Mouse (Mus musculus): ENCODE measurements around the gene Cwc22.

Gene Cwc22

GRCm38 (mm10) chr2:77970556-77970955 lies 24.4 kb upstream of the Cwc22 start:
- no peak for DNase-seq (ENCODE audit: extremely low read depth, low read depth, low spot score)

GRCm38 (mm10) chr2:77969956-77970355 lies 23.8 kb upstream of the Cwc22 start:
- DNase-seq (ENCODE audit: extremely low read depth, low read depth, low spot score) = no peak

GRCm38 (mm10) chr2:77962450-77963193 lies 16.4 kb upstream of the Cwc22 start:
- no peak for DNase-seq (ENCODE audit: extremely low read depth, low read depth, low spot score)

GRCm38 (mm10) chr2:77961256-77961655 lies 15.1 kb upstream of the Cwc22 start:
- no peak for DNase-seq (ENCODE audit: extremely low read depth, low read depth, low spot score)

- DNase-seq (ENCODE audit: extremely low read depth, low read depth, low spot score) = no peak
These were observed 14.5 kb upstream of the Cwc22 start for GRCm38 (mm10) chr2:77960711-77961110.

GRCm38 (mm10) chr2:77959341-77959740 lies 13.2 kb upstream of the Cwc22 start:
- DNase-seq (ENCODE audit: extremely low read depth, low read depth, low spot score) = no peak

GRCm38 (mm10) chr2:77951415-77951913 lies 5.3 kb upstream of the Cwc22 start:
- DNase-seq (ENCODE audit: extremely low read depth, low read depth, low spot score) = no peak

- no peak for DNase-seq (ENCODE audit: extremely low read depth, low read depth, low spot score)
These were observed 3.9 kb upstream of the Cwc22 start for GRCm38 (mm10) chr2:77950111-77950510.

GRCm38 (mm10) chr2:77949521-77949920 lies 3.3 kb upstream of the Cwc22 start:
- DNase-seq (ENCODE audit: extremely low read depth, low read depth, low spot score) = no peak

GRCm38 (mm10) chr2:77948921-77949320 lies 2.7 kb upstream of the Cwc22 start:
- DNase-seq (ENCODE audit: extremely low read depth, low read depth, low spot score) = no peak

- no peak for DNase-seq (ENCODE audit: extremely low read depth, low read depth, low spot score)
These were observed 2.0 kb upstream of the Cwc22 start for GRCm38 (mm10) chr2:77948126-77948525.

GRCm38 (mm10) chr2:77947161-77947870 lies 1.1 kb upstream of the Cwc22 start:
- DNase-seq (ENCODE audit: extremely low read depth, low read depth, low spot score) = no peak

- DNase-seq (ENCODE audit: extremely low read depth, low read depth, low spot score) = no peak
These were observed 1.1 kb downstream of the Cwc22 start for GRCm38 (mm10) chr2:77944860-77945595.

GRCm38 (mm10) chr2:77944281-77944680 lies 1.9 kb downstream of the Cwc22 start:
- no peak for DNase-seq (ENCODE audit: extremely low read depth, low read depth, low spot score)

- DNase-seq (ENCODE audit: extremely low read depth, low read depth, low spot score) = no peak
These were observed 4.2 kb downstream of the Cwc22 start for GRCm38 (mm10) chr2:77941944-77942343.

- DNase-seq (ENCODE audit: extremely low read depth, low read depth, low spot score) = no peak
These were observed 7.9 kb downstream of the Cwc22 start for GRCm38 (mm10) chr2:77938317-77938716.

GRCm38 (mm10) chr2:77937818-77938217 lies 8.4 kb downstream of the Cwc22 start:
- DNase-seq (ENCODE audit: extremely low read depth, low read depth, low spot score) = no peak

GRCm38 (mm10) chr2:77934138-77934537 lies 12.0 kb downstream of the Cwc22 start:
- DNase-seq (ENCODE audit: extremely low read depth, low read depth, low spot score) = no peak

GRCm38 (mm10) chr2:77933630-77934029 lies 12.5 kb downstream of the Cwc22 start:
- DNase-seq (ENCODE audit: extremely low read depth, low read depth, low spot score) = no peak

GRCm38 (mm10) chr2:77931958-77932357 lies 14.2 kb downstream of the Cwc22 start:
- DNase-seq (ENCODE audit: extremely low read depth, low read depth, low spot score) = no peak

GRCm38 (mm10) chr2:77928352-77928751 lies 17.8 kb downstream of the Cwc22 start:
- DNase-seq (ENCODE audit: extremely low read depth, low read depth, low spot score) = no peak

GRCm38 (mm10) chr2:77926468-77926867 lies 19.7 kb downstream of the Cwc22 start:
- no peak for DNase-seq (ENCODE audit: extremely low read depth, low read depth, low spot score)
